Mouse (Mus musculus): ENCODE data around the gene Atxn1. TPM values are rescaled to one million over a fixed set of nuclear protein-coding genes. Genes with fewer than 3 reads are reported as not detected.
A peak's percentile ranks its signal among the peaks of the same experiment; 100 is the strongest.

The Atxn1 gene
- polyA plus RNA-seq (2015; fragmentation: Nextera tagmentation; extraction: Ambion mirVana): 6.3 and 7.1 TPM in 2 replicates

DNA sequence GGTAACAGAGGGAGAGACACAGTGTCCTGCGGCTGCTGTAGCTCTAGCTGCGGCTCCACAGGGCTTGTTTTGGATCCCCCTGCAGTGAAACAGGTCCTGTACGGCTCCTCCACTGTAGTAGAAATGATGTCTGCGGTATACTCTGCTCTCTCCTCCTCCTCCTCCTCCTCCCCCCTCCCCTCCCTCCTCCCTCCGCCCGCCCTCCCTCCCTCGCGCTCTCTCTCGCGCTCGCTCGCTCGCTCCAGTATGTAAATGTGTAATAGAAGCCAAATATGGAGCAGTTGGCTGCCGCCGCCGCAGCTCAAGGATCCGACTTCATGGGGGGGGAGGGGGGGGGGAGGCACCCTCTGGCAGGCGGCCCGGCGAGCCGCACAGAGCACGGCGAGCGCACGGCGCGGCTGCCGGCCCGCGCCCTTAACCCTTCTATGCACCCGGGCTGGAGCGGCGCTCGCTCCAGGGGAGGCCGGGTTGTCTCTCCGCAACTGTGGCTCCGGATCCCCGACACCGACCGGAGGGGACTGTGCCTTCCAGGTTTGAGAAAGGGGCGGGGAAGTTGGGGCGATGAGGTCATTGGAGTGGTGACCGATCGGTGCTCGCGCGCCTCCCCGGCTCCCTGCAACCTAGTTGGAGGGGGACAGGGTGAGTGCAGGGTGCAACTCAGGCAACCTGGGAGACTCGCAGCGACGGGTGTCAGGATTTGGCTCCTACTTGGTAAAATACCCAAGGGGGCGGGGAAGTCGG, at the start of gene Atxn1:
Gene Atxn1, minus strand, starts transcription at position 156 of the 741 bp plus-strand sequence.
- H3K27ac ChIP-seq: peak within 1 kb of the TSS; percentile 98
- H3K36me3 ChIP-seq: no peaks in the 10 kb centered on the region
- WGBS: under 1% methylated on average over 50 of the region's 53 CpGs
- no peaks in the 10 kb centered on the region for H3K9me3 ChIP-seq
- peak within 1 kb of the TSS; percentile 91 for H3K9ac ChIP-seq (replicated peaks)
- peak within 1 kb of the TSS; percentile 88 for H3K4me3 ChIP-seq (replicated peaks)
- peak; percentile 81 for ATAC-seq
- H3K4me1 ChIP-seq (replicated peaks): peaks cover 45% of the 10 kb centered on the region
- H3K27me3 ChIP-seq: peaks cover 4% of the 10 kb centered on the region; the same call in 1 of the 2 replicates
- peak within 1 kb of the TSS; percentile 70 for H3K4me2 ChIP-seq (replicated peaks)

DNA sequence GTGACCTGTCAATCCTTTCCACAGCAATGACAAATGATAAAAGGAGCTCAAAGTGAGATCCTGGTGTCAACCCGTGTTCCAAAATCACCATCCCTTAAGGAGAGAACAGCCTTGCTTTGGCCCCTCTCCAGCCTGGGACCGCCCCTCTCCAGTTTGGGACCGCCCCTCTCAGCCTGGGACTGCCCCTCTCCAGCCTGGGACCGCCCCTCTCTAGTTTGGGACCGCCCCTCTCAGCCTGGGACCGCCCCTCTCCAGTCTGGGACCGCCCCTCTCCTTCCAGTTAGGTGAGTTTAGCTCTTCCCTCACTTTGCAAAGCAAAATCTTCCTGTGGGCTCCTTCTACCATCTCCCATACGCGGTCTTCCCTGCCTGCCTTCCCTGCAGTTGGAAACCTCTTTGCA, 46.4 kb upstream of the Atxn1 start:
- Histone ChIP-seq H3K9ac (replicated peaks) (no peak overlapping the region), H3K27me3 (no peaks in the 10 kb centered on the region), H3K36me3 (no peaks in the 10 kb centered on the region), H3K4me1 (replicated peaks) (peaks cover 26% of the 10 kb centered on the region), H3K4me3 (replicated peaks) (no peak overlapping the region), H3K4me2 (replicated peaks) (no peak overlapping the region), H3K9me3 (no peaks in the 10 kb centered on the region), H3K27ac (no peak overlapping the region)
- ATAC-seq: no peak
- WGBS: 33% methylated on average over 9 of the region's 9 CpGs

DNA sequence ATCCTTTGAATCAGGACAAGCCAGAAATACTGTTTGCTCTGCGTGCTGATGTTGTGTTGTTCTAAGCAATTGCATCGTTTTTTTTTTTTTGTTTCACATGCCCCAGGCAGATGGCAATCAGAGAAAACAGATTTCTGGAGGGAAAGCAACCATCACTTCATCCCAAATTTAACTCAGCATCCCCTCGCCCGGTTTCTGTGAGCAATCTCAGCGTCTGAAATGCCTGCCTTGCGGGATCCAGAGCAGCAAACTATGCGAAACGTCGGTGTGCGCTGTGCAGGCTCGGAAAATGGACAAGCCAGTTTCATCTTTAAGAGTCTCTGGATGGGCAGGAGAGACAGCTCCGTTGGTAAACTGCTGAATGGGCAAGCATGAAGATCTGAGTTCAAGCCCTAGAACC, 45.3 kb upstream of the Atxn1 start:
- Histone ChIP-seq H3K9me3 (no peaks in the 10 kb centered on the region), H3K9ac (replicated peaks) (no peak overlapping the region), H3K4me1 (replicated peaks) (peaks cover 33% of the 10 kb centered on the region), H3K4me2 (replicated peaks) (no peak overlapping the region), H3K27me3 (no peaks in the 10 kb centered on the region), H3K36me3 (no peaks in the 10 kb centered on the region), H3K27ac (no peak overlapping the region), H3K4me3 (replicated peaks) (no peak overlapping the region)
- WGBS: 84% methylated on average over 12 of the region's 12 CpGs
- no peak for ATAC-seq

DNA sequence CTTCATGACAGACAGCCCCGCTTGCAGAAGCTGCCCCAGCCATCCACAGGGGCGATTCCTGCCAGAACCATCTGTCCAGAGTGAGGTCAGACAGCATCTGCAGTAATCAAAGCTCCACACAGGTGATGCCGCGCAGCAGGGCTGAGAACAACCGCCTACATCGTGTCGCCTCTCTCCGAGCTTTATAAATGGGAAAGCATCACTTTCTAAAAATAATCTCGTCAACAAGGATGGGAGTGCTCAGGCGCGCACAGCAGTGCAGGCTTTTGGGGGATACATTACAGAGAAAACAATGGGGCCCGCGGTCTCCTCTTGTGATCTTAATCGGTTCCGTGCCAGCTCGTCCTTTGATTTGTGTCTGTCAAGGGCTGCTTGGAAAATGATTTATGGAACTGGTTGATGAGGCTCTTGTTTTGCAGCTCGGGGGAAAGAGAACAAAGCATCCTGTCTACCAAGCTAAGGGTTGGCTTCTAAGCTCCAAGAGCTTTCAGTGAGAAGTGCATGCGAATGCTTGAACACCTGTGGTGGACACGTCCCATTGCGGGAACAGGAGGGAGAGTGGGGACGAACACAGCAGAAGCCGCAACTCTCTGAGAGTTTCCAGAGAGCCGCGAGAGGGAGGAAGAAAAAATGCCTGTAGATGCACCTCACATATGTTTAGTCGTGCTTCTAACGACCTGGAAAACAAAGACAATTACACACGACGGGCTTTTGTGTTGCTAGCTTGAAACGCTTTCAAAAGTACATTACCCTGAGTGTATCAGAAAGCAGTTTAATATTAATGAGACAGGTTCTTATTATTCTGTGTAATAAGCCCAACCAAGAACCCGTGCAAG, 44.2 kb upstream of the Atxn1 start:
- H3K27me3 ChIP-seq: no peaks in the 10 kb centered on the region
- peak overlapping the region; percentile 5 for H3K4me3 ChIP-seq (replicated peaks)
- WGBS: 13% methylated on average over 30 of the region's 30 CpGs
- no peaks in the 10 kb centered on the region for H3K36me3 ChIP-seq
- no peaks in the 10 kb centered on the region for H3K9me3 ChIP-seq
- peak; percentile 38; the same call in 1 of the 2 replicates for ATAC-seq
- H3K4me2 ChIP-seq (replicated peaks): peak overlapping the region; percentile 46
- peak overlapping the region; percentile 24 for H3K9ac ChIP-seq (replicated peaks)
- peak overlapping the region; percentile 27 for H3K27ac ChIP-seq
- H3K4me1 ChIP-seq (replicated peaks): peaks cover 33% of the 10 kb centered on the region

DNA sequence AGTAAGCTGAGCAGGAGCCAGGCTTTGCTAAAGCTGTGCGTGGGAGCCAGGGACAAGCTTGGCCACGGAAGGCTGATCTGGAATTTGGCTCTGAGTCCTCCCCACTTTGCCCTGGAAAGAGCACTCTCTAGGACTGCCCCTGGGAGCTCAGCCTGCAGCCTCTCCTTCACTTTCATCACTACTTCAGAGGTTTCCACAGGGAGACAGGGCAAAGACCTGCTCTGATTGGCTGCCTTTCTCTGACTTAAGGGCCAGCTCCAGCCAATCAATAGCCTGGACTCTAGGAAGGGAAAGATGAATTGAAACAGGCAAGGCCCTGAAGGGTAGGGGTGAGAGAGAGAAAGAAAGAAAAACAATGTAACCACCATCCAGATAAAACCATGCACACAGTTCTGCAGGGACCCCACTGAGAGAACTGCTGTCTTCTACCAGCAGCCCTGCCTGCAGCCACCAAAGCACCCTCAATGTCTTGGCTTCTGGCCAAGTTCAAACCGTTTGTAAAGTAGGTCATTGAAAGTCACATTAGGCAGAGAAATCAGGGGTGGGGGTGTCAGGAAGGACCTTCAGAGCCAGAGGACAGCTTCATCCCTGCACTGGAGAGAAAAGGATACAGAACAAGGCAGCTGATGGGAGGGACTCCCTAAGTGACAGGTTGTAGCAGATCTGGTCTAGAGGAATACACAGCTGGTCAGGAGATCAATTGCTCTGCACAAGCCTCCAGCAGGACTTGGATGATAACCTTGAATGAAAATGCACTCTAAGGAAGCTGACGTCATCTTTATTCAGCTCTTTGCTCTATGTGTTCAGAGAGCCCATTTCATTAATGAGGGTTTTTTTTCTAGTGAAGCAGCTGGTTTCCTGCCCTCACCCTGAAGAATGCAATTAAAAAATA, 41.6 kb upstream of the Atxn1 start:
- H3K4me3 ChIP-seq (replicated peaks): no peak overlapping the region
- no peaks in the 10 kb centered on the region for H3K36me3 ChIP-seq
- WGBS: 4% methylated on average over 4 of the region's 4 CpGs
- H3K4me1 ChIP-seq (replicated peaks): peaks cover 33% of the 10 kb centered on the region
- peak overlapping the region; percentile 37 for H3K4me2 ChIP-seq (replicated peaks)
- H3K9me3 ChIP-seq: no peaks in the 10 kb centered on the region
- no peak overlapping the region for H3K9ac ChIP-seq (replicated peaks)
- no peaks in the 10 kb centered on the region for H3K27me3 ChIP-seq
- ATAC-seq: peak; percentile 83
- H3K27ac ChIP-seq: peak overlapping the region; percentile 66

DNA sequence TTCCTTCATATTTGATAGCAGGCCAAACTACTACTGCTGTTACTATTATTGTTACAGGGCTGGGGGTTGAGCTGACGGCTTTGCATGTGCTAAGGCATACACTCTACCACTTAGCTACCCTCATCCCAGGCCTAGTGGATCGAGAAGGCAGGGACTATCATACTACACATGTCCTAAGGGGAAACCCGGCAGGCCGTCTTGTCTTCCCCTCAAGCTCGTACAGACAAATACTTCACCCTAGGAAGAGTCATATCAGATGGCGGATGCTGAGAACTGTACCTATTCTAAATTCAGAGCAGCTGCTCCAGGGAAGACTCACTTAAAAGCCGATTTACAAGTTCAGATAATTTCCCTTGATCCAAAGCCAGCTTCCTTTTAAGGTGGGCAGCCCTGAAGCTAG, 40.8 kb upstream of the Atxn1 start:
- H3K9ac ChIP-seq (replicated peaks): no peak overlapping the region
- no peaks in the 10 kb centered on the region for H3K27me3 ChIP-seq
- WGBS: 67% methylated on average over 7 of the region's 7 CpGs
- H3K36me3 ChIP-seq: no peaks in the 10 kb centered on the region
- H3K27ac ChIP-seq: peak overlapping the region; percentile 66
- H3K4me2 ChIP-seq (replicated peaks): peak overlapping the region; percentile 37
- peaks cover 33% of the 10 kb centered on the region for H3K4me1 ChIP-seq (replicated peaks)
- H3K9me3 ChIP-seq: no peaks in the 10 kb centered on the region
- no peak overlapping the region for H3K4me3 ChIP-seq (replicated peaks)
- no peak for ATAC-seq

DNA sequence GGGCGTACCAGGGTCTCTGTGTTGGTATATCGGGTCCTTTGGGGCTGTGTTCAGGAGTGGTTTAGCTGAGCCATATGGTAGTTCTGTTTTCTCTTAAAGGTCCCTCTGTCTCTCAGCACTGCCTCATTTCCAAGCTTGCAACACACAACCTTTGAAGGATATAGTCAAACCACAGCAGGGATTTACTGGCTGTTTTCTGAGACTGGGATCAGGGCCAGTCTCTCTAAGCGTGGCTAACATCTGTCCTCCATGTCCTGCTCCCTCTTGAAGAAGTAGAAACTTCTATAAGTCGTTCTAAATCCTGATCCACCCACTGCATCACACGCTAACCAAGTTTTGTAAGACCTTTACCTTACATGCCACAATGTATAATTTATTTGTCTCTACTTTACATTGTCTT, 36.5 kb upstream of the Atxn1 start:
- no peaks in the 10 kb centered on the region for H3K9me3 ChIP-seq
- ATAC-seq: no peak
- H3K36me3 ChIP-seq: no peaks in the 10 kb centered on the region
- no peak overlapping the region for H3K9ac ChIP-seq (replicated peaks)
- H3K4me2 ChIP-seq (replicated peaks): no peak overlapping the region
- H3K4me3 ChIP-seq (replicated peaks): no peak overlapping the region
- H3K4me1 ChIP-seq (replicated peaks): peaks cover 9% of the 10 kb centered on the region
- WGBS: 85% methylated on average over 5 of the region's 5 CpGs
- no peaks in the 10 kb centered on the region for H3K27me3 ChIP-seq
- H3K27ac ChIP-seq: no peak overlapping the region

DNA sequence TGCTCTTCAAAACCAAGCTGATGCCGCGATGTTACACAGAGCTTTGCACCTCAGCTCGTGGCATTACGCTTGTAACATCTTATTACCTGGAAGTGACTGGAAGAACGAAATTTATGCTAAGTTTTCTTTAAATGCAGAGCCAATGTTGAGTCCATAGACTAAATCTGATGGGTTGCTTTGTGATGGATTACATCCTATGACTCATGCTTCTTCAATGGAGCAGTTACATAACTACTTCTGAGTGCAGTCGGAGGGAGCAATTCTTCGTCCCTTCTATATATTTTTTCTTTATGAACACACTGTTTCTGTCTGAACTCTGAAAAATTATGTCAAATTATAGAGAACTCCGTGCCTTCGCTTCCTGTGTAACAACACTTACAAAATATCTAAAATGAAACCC, 28.1 kb upstream of the Atxn1 start:
- no peaks in the 10 kb centered on the region for H3K9me3 ChIP-seq
- no peak overlapping the region for H3K4me2 ChIP-seq (replicated peaks)
- H3K36me3 ChIP-seq: no peaks in the 10 kb centered on the region
- no peak overlapping the region for H3K4me3 ChIP-seq (replicated peaks)
- H3K9ac ChIP-seq (replicated peaks): no peak overlapping the region
- H3K27me3 ChIP-seq: no peaks in the 10 kb centered on the region
- H3K4me1 ChIP-seq (replicated peaks): no peaks in the 10 kb centered on the region
- ATAC-seq: no peak
- WGBS: 93% methylated on average over 9 of the region's 9 CpGs
- H3K27ac ChIP-seq: no peak overlapping the region

DNA sequence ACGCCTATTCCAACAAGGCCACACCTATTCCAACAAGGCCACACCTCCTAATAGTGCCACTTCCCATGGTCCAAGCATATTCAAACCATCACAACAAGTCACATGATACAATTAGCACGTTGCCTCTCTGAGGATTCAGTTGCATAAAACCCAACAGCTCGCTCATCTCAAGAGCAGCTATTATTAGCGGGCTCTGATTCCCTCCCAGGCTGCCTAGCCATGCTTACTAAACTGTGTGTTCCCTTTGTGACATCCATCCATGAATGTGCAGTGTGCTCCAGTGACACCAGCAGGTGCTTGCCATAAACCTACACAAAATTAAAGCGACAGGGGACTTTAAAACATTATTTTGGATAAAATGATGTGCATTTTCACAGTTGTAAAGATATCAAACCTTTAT, 25.7 kb upstream of the Atxn1 start:
- Histone ChIP-seq H3K27ac (no peak overlapping the region), H3K4me2 (replicated peaks) (no peak overlapping the region), H3K27me3 (no peaks in the 10 kb centered on the region), H3K9ac (replicated peaks) (no peak overlapping the region), H3K9me3 (no peaks in the 10 kb centered on the region), H3K4me1 (replicated peaks) (no peaks in the 10 kb centered on the region), H3K4me3 (replicated peaks) (no peak overlapping the region), H3K36me3 (no peaks in the 10 kb centered on the region)
- no peak for ATAC-seq
- whole genome bisulfite sequencing: 76% methylated on average over 5 of the region's 5 CpGs

DNA sequence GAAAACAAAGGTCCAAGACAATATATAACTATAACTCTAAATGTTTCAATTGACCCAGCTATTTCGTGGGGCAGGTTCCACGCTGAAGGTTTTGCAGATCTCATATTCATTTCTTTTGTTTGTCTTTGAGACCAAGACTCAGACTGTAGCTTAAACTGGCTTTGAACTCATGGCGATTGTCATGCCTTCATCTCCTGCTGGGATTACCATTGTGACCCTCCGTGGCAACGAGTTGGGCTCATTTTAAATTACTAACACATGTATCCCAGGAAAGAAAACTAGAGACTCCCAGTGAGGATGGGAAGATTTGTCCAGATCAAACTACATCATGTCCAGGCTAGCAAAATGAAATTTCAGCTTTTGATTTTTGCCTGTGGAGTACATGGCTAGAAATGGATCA, 14.4 kb upstream of the Atxn1 start:
- no peak for ATAC-seq
- no peaks in the 10 kb centered on the region for H3K27me3 ChIP-seq
- H3K27ac ChIP-seq: no peak overlapping the region
- no peaks in the 10 kb centered on the region for H3K36me3 ChIP-seq
- H3K4me3 ChIP-seq (replicated peaks): no peak overlapping the region
- no peaks in the 10 kb centered on the region for H3K4me1 ChIP-seq (replicated peaks)
- no peak overlapping the region for H3K9ac ChIP-seq (replicated peaks)
- no peaks in the 10 kb centered on the region for H3K9me3 ChIP-seq
- 29% methylated on average over 5 of the region's 5 CpGs for WGBS
- no peak overlapping the region for H3K4me2 ChIP-seq (replicated peaks)

DNA sequence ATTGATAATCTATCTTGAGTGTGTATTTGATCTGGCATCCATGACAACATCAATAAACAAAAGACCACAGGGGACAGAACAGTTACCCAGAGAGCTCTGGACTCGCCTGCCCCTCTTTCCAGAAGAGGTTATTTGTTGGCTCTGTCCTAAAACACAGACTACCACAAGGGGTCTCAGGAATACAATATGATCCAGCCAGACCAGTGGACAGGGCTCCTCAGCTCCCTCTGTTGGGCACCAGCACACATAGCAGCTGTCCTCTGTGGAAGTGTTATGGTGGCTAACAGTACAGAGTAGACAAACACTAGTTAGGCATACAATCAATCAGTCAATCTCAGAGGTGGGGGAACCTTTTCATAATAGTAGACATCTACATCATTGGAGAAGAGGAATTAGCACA, 12.1 kb upstream of the Atxn1 start:
- H3K9ac ChIP-seq (replicated peaks): no peak overlapping the region
- H3K4me1 ChIP-seq (replicated peaks): no peaks in the 10 kb centered on the region
- 0 out of 2 replicates have a peak, but pooled peaks have one; percentile 11 for ATAC-seq
- H3K4me3 ChIP-seq (replicated peaks): no peak overlapping the region
- H3K27ac ChIP-seq: no peak overlapping the region
- 9% methylated on average over 1 of the region's 1 CpGs for WGBS
- H3K27me3 ChIP-seq: no peaks in the 10 kb centered on the region
- H3K36me3 ChIP-seq: no peaks in the 10 kb centered on the region
- H3K4me2 ChIP-seq (replicated peaks): no peak overlapping the region
- H3K9me3 ChIP-seq: no peaks in the 10 kb centered on the region
